7 mouse cellular contexts compared by ENCODE assay signal in genomic region chr12:28635058-28635534, GRCm38 (mm10). TPM values are rescaled to one million over a fixed set of nuclear protein-coding genes. Genes with fewer than 3 reads are reported as not detected.
DNase-seq lines count a peak whose midpoint lies in the region; ATAC-seq and TF ChIP-seq lines count a peak whose summit lies in the region.

No protein-coding gene starts in this region.

- peak overlapping the region; percentile 68 for H3K4me2 ChIP-seq in forebrain, embryonic 11.5 days (ENCODE audit: low read depth, low read length, severe bottlenecking)
- peak overlapping the region; percentile 90 for H3K4me2 ChIP-seq in liver, embryonic 12.5 days

- TF ChIP-seq POLR2A in testis, adult 2 months (IDR thresholded peaks at IDR 0.05; ENCODE audit: control insufficient read depth, low read depth, low read length): no peak

- 0 out of 2 replicates have a peak, but pooled peaks cover 3% of the 10 kb centered on the region for H3K4me1 ChIP-seq in testis, adult 2 months (ENCODE audit: control insufficient read depth, insufficient read depth, low read length)
- peaks cover 6% of the 10 kb centered on the region for H3K4me1 ChIP-seq in forebrain, embryonic 11.5 days (replicated peaks; ENCODE audit: control insufficient read depth, insufficient read depth, low read length)
- H3K4me1 ChIP-seq in liver, embryonic 12.5 days: peaks cover 57% of the 10 kb centered on the region

- ATAC-seq in forebrain, embryonic 11.5 days (replicated peaks; ENCODE audit: low FRiP score): peak; percentile 19; the same call in 1 of the 2 replicates
- no peak for ATAC-seq in liver, embryonic 12.5 days

- H3K36me3 ChIP-seq in testis, adult 2 months (ENCODE audit: control insufficient read depth, insufficient read depth, low read length): peaks cover 3% of the 10 kb centered on the region
- peaks cover 30% of the 10 kb centered on the region for H3K36me3 ChIP-seq in forebrain, embryonic 11.5 days (ENCODE audit: control insufficient read depth, insufficient read depth, low read length)
- peaks cover 48% of the 10 kb centered on the region for H3K36me3 ChIP-seq in liver, embryonic 12.5 days

- no peak for TF ChIP-seq CTCF in testis, adult 2 months (IDR thresholded peaks at IDR 0.05; ENCODE audit: control insufficient read depth, insufficient read depth, insufficient replicate concordance, low read depth, low read length)

- peak overlapping the region; percentile 92 for H3K4me3 ChIP-seq in testis, adult 2 months (ENCODE audit: control insufficient read depth, low read depth, low read length)
- H3K4me3 ChIP-seq in forebrain, embryonic 11.5 days (ENCODE audit: low read depth, low read length): peak overlapping the region; percentile 92
- peak overlapping the region; percentile 91 for H3K4me3 ChIP-seq in liver, embryonic 12.5 days

- H3K27ac ChIP-seq in testis, adult 2 months (ENCODE audit: control insufficient read depth, insufficient read depth, low read depth, low read length): peak overlapping the region; percentile 82
- H3K27ac ChIP-seq in forebrain, embryonic 11.5 days (ENCODE audit: low read depth, low read length): peak overlapping the region; percentile 75; the same call in 1 of the 2 replicates
- peak overlapping the region; percentile 89 for H3K27ac ChIP-seq in liver, embryonic 12.5 days

- peak overlapping the region; percentile 98 for H3K9ac ChIP-seq in forebrain, embryonic 11.5 days (ENCODE audit: low read length)
- peak overlapping the region; percentile 98 for H3K9ac ChIP-seq in liver, embryonic 12.5 days

- no peak for DNase-seq in testis, postnatal 10 days (ENCODE audit: low spot score)
- no peak for DNase-seq in forebrain, embryonic 11.5 days (ENCODE audit: low spot score)
- no peak for DNase-seq in thymus, postnatal 10 days (ENCODE audit: low spot score in 2 of 2)
- no peak for DNase-seq in thymus, postnatal 0 days (ENCODE audit: low spot score)
- DNase-seq in embryo, embryonic 11 days: no peak

- no peaks in the 10 kb centered on the region for H3K27me3 ChIP-seq in testis, adult 2 months (ENCODE audit: control insufficient read depth, insufficient read depth, low read length)
- H3K27me3 ChIP-seq in forebrain, embryonic 11.5 days (ENCODE audit: control insufficient read depth, insufficient read depth, low read length): no peaks in the 10 kb centered on the region
- no peaks in the 10 kb centered on the region for H3K27me3 ChIP-seq in liver, embryonic 12.5 days (replicated peaks)

- no peaks in the 10 kb centered on the region for H3K9me3 ChIP-seq in forebrain, embryonic 11.5 days (ENCODE audit: control insufficient read depth, low read length)
- no peaks in the 10 kb centered on the region for H3K9me3 ChIP-seq in liver, embryonic 12.5 days (replicated peaks)

- WGBS in forebrain, embryonic 11.5 days: 2% methylated on average over 23 of the region's 23 CpGs
- under 1% methylated on average over 23 of the region's 23 CpGs for WGBS in liver, embryonic 12.5 days (ENCODE audit: insufficient replicate concordance)

RNA-seq across cellular contexts. Expression of gene Rps7, which starts 0.7 kb away (rescaled TPM):
- 312 and 337 TPM in 2 replicates for polyA plus RNA-seq in testis, adult 2 months (2012; rRNA removed)
- 626 and 751 TPM in 2 replicates for polyA plus RNA-seq in forebrain, embryonic 11.5 days (2014; fragmentation: Nextera tagmentation; extraction: Ambion mirVana)
- 751 and 752 TPM in 2 replicates for polyA plus RNA-seq in liver, embryonic 12.5 days (2016; fragmentation: Nextera tagmentation; extraction: Ambion mirVana)
- polyA plus RNA-seq in thymus, postnatal 0 days (2015; fragmentation: Nextera tagmentation; extraction: Ambion mirVana): 1,181 and 1,244 TPM in 2 replicates

RNA-seq across cellular contexts. Expression of gene Colec11, which starts 11.9 kb away (rescaled TPM):
- polyA plus RNA-seq in testis, adult 2 months (2012; rRNA removed): 1.2 and 1.4 TPM in 2 replicates
- polyA plus RNA-seq in forebrain, embryonic 11.5 days (2014; fragmentation: Nextera tagmentation; extraction: Ambion mirVana): not detected in 2 replicates
- 17.3 and 18.0 TPM in 2 replicates for polyA plus RNA-seq in liver, embryonic 12.5 days (2016; fragmentation: Nextera tagmentation; extraction: Ambion mirVana)
- polyA plus RNA-seq in thymus, postnatal 0 days (2015; fragmentation: Nextera tagmentation; extraction: Ambion mirVana): 3.5 and 4.0 TPM in 2 replicates

RNA-seq across cellular contexts. Expression of gene Rnaseh1, which starts 14.3 kb away (rescaled TPM):
- 10.7 and 10.9 TPM in 2 replicates for polyA plus RNA-seq in testis, adult 2 months (2012; rRNA removed)
- 27.6 and 30.4 TPM in 2 replicates for polyA plus RNA-seq in forebrain, embryonic 11.5 days (2014; fragmentation: Nextera tagmentation; extraction: Ambion mirVana)
- 17.9 and 19.2 TPM in 2 replicates for polyA plus RNA-seq in liver, embryonic 12.5 days (2016; fragmentation: Nextera tagmentation; extraction: Ambion mirVana)
- polyA plus RNA-seq in thymus, postnatal 0 days (2015; fragmentation: Nextera tagmentation; extraction: Ambion mirVana): 34.9 and 38.6 TPM in 2 replicates

RNA-seq across cellular contexts. Expression of gene Adi1, which starts 39.9 kb away (rescaled TPM):
- 3.8 and 4.1 TPM in 2 replicates for polyA plus RNA-seq in testis, adult 2 months (2012; rRNA removed)
- 54.6 and 56.9 TPM in 2 replicates for polyA plus RNA-seq in forebrain, embryonic 11.5 days (2014; fragmentation: Nextera tagmentation; extraction: Ambion mirVana)
- polyA plus RNA-seq in liver, embryonic 12.5 days (2016; fragmentation: Nextera tagmentation; extraction: Ambion mirVana): 53.8 and 55.4 TPM in 2 replicates
- polyA plus RNA-seq in thymus, postnatal 0 days (2015; fragmentation: Nextera tagmentation; extraction: Ambion mirVana): 75.2 and 77.8 TPM in 2 replicates

RNA-seq across cellular contexts. Expression of gene Allc, which starts 52.8 kb away (rescaled TPM):
- polyA plus RNA-seq in testis, adult 2 months (2012; rRNA removed): 295 and 340 TPM in 2 replicates
- not detected in 2 replicates for polyA plus RNA-seq in forebrain, embryonic 11.5 days (2014; fragmentation: Nextera tagmentation; extraction: Ambion mirVana)
- polyA plus RNA-seq in liver, embryonic 12.5 days (2016; fragmentation: Nextera tagmentation; extraction: Ambion mirVana): not detected in 2 replicates
- not detected in 2 replicates for polyA plus RNA-seq in thymus, postnatal 0 days (2015; fragmentation: Nextera tagmentation; extraction: Ambion mirVana)
